ENCODE assay signal across 10 mouse cellular contexts in genomic region chr12:111443921-111444831, GRCm38 (mm10). TPM values are rescaled to one million over a fixed set of nuclear protein-coding genes. Genes with fewer than 3 reads are reported as not detected.
DNase-seq lines count a peak whose midpoint lies in the region; ATAC-seq and TF ChIP-seq lines count a peak whose summit lies in the region.
"Had no signal": no experiment of that assay in that cellular context is flagged by ENCODE, and none has a peak within 500 bp of the region (broad histone marks: within the 10 kb centered on the region; RNA-seq: fewer than 3 reads in every experiment).

No protein-coding gene starts in this region.

- peaks cover 57% of the 10 kb centered on the region for H3K4me1 ChIP-seq in heart, embryonic 12.5 days (replicated peaks)
- peaks cover 5% of the 10 kb centered on the region for H3K4me1 ChIP-seq in brown adipose tissue, adult 24 weeks (ENCODE audit: control insufficient read depth, insufficient read depth, insufficient read length, low read length)
- H3K4me1 ChIP-seq in liver, embryonic 14.5 days (replicated peaks; ENCODE audit: control insufficient read depth in 2 of 2, insufficient read depth in 2 of 2, low read length in 1 of 2) = peaks cover 27 to 43% of the 10 kb centered on the region in 2 experiments

- WGBS in heart, embryonic 12.5 days = 36% methylated on average over 10 of the region's 10 CpGs
- 17% methylated on average over 10 of the region's 10 CpGs for WGBS in liver, embryonic 14.5 days (ENCODE audit: insufficient replicate concordance)

- H3K4me3 ChIP-seq in heart, embryonic 12.5 days = peak overlapping the region; percentile 49
- H3K4me3 ChIP-seq in brown adipose tissue, adult 24 weeks (ENCODE audit: insufficient read depth, low read depth, low read length) = peak overlapping the region; percentile 59
- H3K4me3 ChIP-seq in liver, embryonic 14.5 days (ENCODE audit: insufficient read depth in 1 of 2, low read depth in 2 of 2, low read length in 2 of 2) = peak overlapping the region; percentile 73 to 92
- H3K4me3 ChIP-seq: midbrain, embryonic 15.5 days had no signal

- TF ChIP-seq CTCF in liver, embryonic 14.5 days (IDR thresholded peaks at IDR 0.05; ENCODE audit: low read depth) = no peak

- 0 out of 2 replicates have a peak, but pooled peaks cover 4% of the 10 kb centered on the region for H3K9me3 ChIP-seq in heart, embryonic 12.5 days (replicated peaks)
- no peaks in the 10 kb centered on the region for H3K9me3 ChIP-seq in liver, embryonic 14.5 days (ENCODE audit: control insufficient read depth, low read length)
- H3K9me3 ChIP-seq: midbrain, embryonic 15.5 days had no signal

- no peaks in the 10 kb centered on the region for H3K36me3 ChIP-seq in heart, embryonic 12.5 days
- H3K36me3 ChIP-seq in liver, embryonic 14.5 days (replicated peaks; ENCODE audit: control insufficient read depth, insufficient read depth, low read depth) = peaks cover 46% of the 10 kb centered on the region
- H3K36me3 ChIP-seq: midbrain, embryonic 15.5 days had no signal

- no peak overlapping the region for H3K9ac ChIP-seq in heart, embryonic 12.5 days
- peak overlapping the region; percentile 70 for H3K9ac ChIP-seq in liver, embryonic 14.5 days (replicated peaks)
- H3K9ac ChIP-seq: midbrain, embryonic 15.5 days had no signal

- H3K27ac ChIP-seq in heart, embryonic 12.5 days (ENCODE audit: poor library complexity, severe bottlenecking) = no peak overlapping the region
- peak overlapping the region; percentile 46 for H3K27ac ChIP-seq in brown adipose tissue, adult 24 weeks (replicated peaks; ENCODE audit: low read depth, low read length)
- peak overlapping the region; percentile 96 for H3K27ac ChIP-seq in liver, embryonic 14.5 days
- H3K27ac ChIP-seq: midbrain, embryonic 15.5 days had no signal

- DNase-seq in heart, adult 8-10 months (ENCODE audit: low spot score) = no peak
- peak; percentile 82 for DNase-seq in 3T3-L1 (ENCODE audit: low read depth, low spot score)
- DNase-seq in liver, embryonic 14.5 days (ENCODE audit: low read depth in 3 of 3, low spot score in 3 of 3) = no peak
- DNase-seq in neural tube, embryonic 10.5 days (ENCODE audit: extremely low spot score, low spot score) = no peak
- DNase-seq in adrenal gland, adult 8-10 months = no peak
- DNase-seq: adrenal gland, postnatal 14 days had no signal

- no peak for ATAC-seq in heart, embryonic 12.5 days (ENCODE audit: insufficient number of reproducible peaks, low FRiP score)
- ATAC-seq in liver, embryonic 14.5 days (ENCODE audit: insufficient read depth) = no peak
- no peak for ATAC-seq in erythroid progenitor cell, adult 5-6 weeks (replicated peaks; ENCODE audit: low FRiP score, poor library complexity, severe bottlenecking)
- ATAC-seq: midbrain, embryonic 15.5 days had no signal

- H3K4me2 ChIP-seq in heart, embryonic 12.5 days = peak overlapping the region; percentile 78
- H3K4me2 ChIP-seq in liver, embryonic 14.5 days (ENCODE audit: low read depth) = peak overlapping the region; percentile 65
- H3K4me2 ChIP-seq: midbrain, embryonic 15.5 days had no signal

- peaks cover 94% of the 10 kb centered on the region for H3K27me3 ChIP-seq in heart, embryonic 12.5 days (replicated peaks)
- no peaks in the 10 kb centered on the region for H3K27me3 ChIP-seq in liver, embryonic 14.5 days (ENCODE audit: control insufficient read depth, insufficient read depth, low read length)

- TF ChIP-seq EP300 in liver, embryonic 14.5 days (IDR thresholded peaks at IDR 0.05; ENCODE audit: low read depth) = no peak

RNA-seq across cellular contexts. Expression of gene Tnfaip2, which starts 1.9 kb away (rescaled TPM):
- 7.4 and 12.0 TPM in 2 replicates for polyA plus RNA-seq in heart, embryonic 12.5 days (2016; fragmentation: Nextera tagmentation; extraction: Ambion mirVana)
- 10 to 100 TPM; 25.2 to 49.3 (median 41.6) TPM for total RNA-seq in heart, adult 8-10 months (2022)
- 3.3 and 3.6 TPM in 2 replicates for polyA plus RNA-seq in brown adipose tissue, adult 24 weeks (2012; ENCODE audit: insufficient read depth, insufficient read length, missing spikeins)
- polyA plus RNA-seq in liver, embryonic 14.5 days (2012; rRNA removed) = 57.6 and 61.8 TPM in 2 replicates
- 78.7 and 88.5 TPM in 2 replicates for polyA plus RNA-seq in liver, embryonic 14.5 days (2014; fragmentation: Nextera tagmentation; extraction: Ambion mirVana)
- total RNA-seq in erythroid progenitor cell, adult 5-6 weeks (2015; ENCODE audit: low replicate concordance) = 75.7 and 109 TPM in 2 replicates
- total RNA-seq in erythroid progenitor cell, adult 5-6 weeks (2017; ENCODE audit: low replicate concordance) = 238 and 415 TPM in 2 replicates
- 10 to 100 TPM; 14.3 to 28.0 (median 17.7) TPM for total RNA-seq in adrenal gland, adult 8-10 months (2022)

RNA-seq across cellular contexts. Expression of gene Exoc3l4, which starts 27.4 kb away (rescaled TPM):
- 8.5 and 10.1 TPM in 2 replicates for polyA plus RNA-seq in heart, embryonic 12.5 days (2016; fragmentation: Nextera tagmentation; extraction: Ambion mirVana)
- 1 to 10 TPM; 2.1 to 3.6 (median 3.0) TPM for total RNA-seq in heart, adult 8-10 months (2022)
- not detected in 2 replicates for polyA plus RNA-seq in brown adipose tissue, adult 24 weeks (2012; ENCODE audit: insufficient read depth, insufficient read length, missing spikeins)
- 18.1 and 20.1 TPM in 2 replicates for polyA plus RNA-seq in liver, embryonic 14.5 days (2012; rRNA removed)
- 15.8 and 19.3 TPM in 2 replicates for polyA plus RNA-seq in liver, embryonic 14.5 days (2014; fragmentation: Nextera tagmentation; extraction: Ambion mirVana)
- 2.2 TPM in 1 of 2 replicates, not detected in the other for total RNA-seq in erythroid progenitor cell, adult 5-6 weeks (2015; ENCODE audit: low replicate concordance)
- not detected in 2 replicates for total RNA-seq in erythroid progenitor cell, adult 5-6 weeks (2017; ENCODE audit: low replicate concordance)
- 10 to 100 TPM in 1 of 4 experiments, 1 to 10 TPM in 3; 3.2 to 10.0 (median 7.8) TPM for total RNA-seq in adrenal gland, adult 8-10 months (2022)

RNA-seq across cellular contexts. Expression of gene Lbhd2, which starts 37.6 kb away (rescaled TPM):
- 0.31 TPM in 1 of 2 replicates, not detected in the other for polyA plus RNA-seq in heart, embryonic 12.5 days (2016; fragmentation: Nextera tagmentation; extraction: Ambion mirVana)
- total RNA-seq in heart, adult 8-10 months (2022) = not detected
- polyA plus RNA-seq in brown adipose tissue, adult 24 weeks (2012; ENCODE audit: insufficient read depth, insufficient read length, missing spikeins) = not detected in 2 replicates
- polyA plus RNA-seq in liver, embryonic 14.5 days (2012; rRNA removed) = not detected in 2 replicates
- polyA plus RNA-seq in liver, embryonic 14.5 days (2014; fragmentation: Nextera tagmentation; extraction: Ambion mirVana) = 0.15 and 0.21 TPM in 2 replicates
- not detected in 2 replicates for total RNA-seq in erythroid progenitor cell, adult 5-6 weeks (2015; ENCODE audit: low replicate concordance)
- total RNA-seq in erythroid progenitor cell, adult 5-6 weeks (2017; ENCODE audit: low replicate concordance) = not detected in 2 replicates
- total RNA-seq in adrenal gland, adult 8-10 months (2022) = 1 to 10 TPM in 1 of 4 experiments, under 1 TPM in 3; 0.67 to 1.0 (median 0.78) TPM

RNA-seq across cellular contexts. Expression of gene Gm266, which starts 41.4 kb away (rescaled TPM):
- 2.1 and 2.4 TPM in 2 replicates for polyA plus RNA-seq in heart, embryonic 12.5 days (2016; fragmentation: Nextera tagmentation; extraction: Ambion mirVana)
- total RNA-seq in heart, adult 8-10 months (2022) = under 1 TPM in 2 of 4 experiments, not detected in 2; 0.22 to 0.35 TPM
- polyA plus RNA-seq in brown adipose tissue, adult 24 weeks (2012; ENCODE audit: insufficient read depth, insufficient read length, missing spikeins) = not detected in 2 replicates
- 0.61 and 0.91 TPM in 2 replicates for polyA plus RNA-seq in liver, embryonic 14.5 days (2012; rRNA removed)
- polyA plus RNA-seq in liver, embryonic 14.5 days (2014; fragmentation: Nextera tagmentation; extraction: Ambion mirVana) = 0.42 and 0.53 TPM in 2 replicates
- total RNA-seq in erythroid progenitor cell, adult 5-6 weeks (2015; ENCODE audit: low replicate concordance) = 1.8 TPM in 1 of 2 replicates, not detected in the other
- total RNA-seq in erythroid progenitor cell, adult 5-6 weeks (2017; ENCODE audit: low replicate concordance) = not detected in 2 replicates
- total RNA-seq in adrenal gland, adult 8-10 months (2022) = not detected
- total RNA-seq: adrenal gland, postnatal 14 days had no signal
